Mouse (Mus musculus) G1E (cell line): ENCODE results near the gene Deaf1.

ENCODE experiments used
- CTCF ChIP-seq: IDR thresholded peaks from 2 replicates; pipeline ENCODE4 v1.5.1; 2012; ENCODE audit warnings: low read depth, low read length, inconsistent platforms, mixed read lengths
- GATA1 ChIP-seq: IDR thresholded peaks from 2 replicates; pipeline ENCODE4 v1.6.1; 2012; ENCODE audit warnings: borderline replicate concordance, low read length, inconsistent platforms, mixed read lengths
- GATA2 ChIP-seq: IDR thresholded peaks from 2 replicates; pipeline ENCODE4 v1.6.1; 2012; ENCODE audit warnings: low read depth, low read length, inconsistent platforms, borderline replicate concordance
- POLR2AphosphoS5 ChIP-seq: IDR thresholded peaks from 2 replicates; pipeline ENCODE4 v1.6.1; 2012; ENCODE audit warnings: low read depth, low read length, inconsistent platforms; ENCODE audit not compliant: insufficient replicate concordance
- TAL1 ChIP-seq: conservative IDR thresholded peaks from 2 replicates; pipeline ENCODE4 v1.6.1; 2012; ENCODE audit warnings: low read depth, low read length, inconsistent platforms, mixed read lengths

DNA sequence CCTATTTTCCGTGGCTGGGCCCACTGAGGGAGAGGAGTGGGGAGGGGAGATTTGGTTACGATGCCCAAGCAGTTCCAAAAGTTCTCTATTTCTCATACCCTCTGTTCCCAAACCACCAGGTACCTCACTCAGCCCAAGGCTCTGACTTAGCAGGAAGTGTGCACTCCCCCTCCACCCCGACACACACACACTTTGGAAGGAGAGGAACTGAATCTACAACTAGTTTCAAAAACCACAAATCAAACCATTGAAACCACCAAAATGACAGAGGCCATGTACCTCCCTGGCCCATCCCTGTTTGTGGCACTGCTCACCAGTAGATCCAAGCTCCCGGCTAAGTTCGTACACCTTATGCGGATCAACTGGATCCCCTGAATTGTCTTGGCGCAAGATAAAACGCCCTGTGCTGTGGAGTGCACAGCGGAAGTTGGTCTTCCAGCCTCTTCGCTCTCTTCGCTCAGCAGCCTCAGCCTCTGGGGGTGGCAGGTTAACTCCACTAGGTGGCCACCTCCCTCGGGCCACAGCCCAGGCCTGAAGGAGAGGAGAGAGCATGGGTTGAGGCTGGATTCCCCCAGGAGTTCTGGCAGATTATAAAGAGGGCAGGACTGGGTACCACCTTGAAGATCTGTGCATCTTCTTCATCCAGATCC is 62.6 kb downstream of the Deaf1 start:
- TF ChIP-seq CTCF (no peak), GATA1 (no peak), TAL1 (no peak), POLR2AphosphoS5 (no peak), GATA2 (no peak)
